In genomic region chr4:98918204-98918603, GRCm38 (mm10) we compare ENCODE assay signal across 24 mouse cellular contexts. TPM values are rescaled to one million over a fixed set of nuclear protein-coding genes. Genes with fewer than 3 reads are reported as not detected.
DNase-seq lines count a peak whose midpoint lies in the region; ATAC-seq and TF ChIP-seq lines count a peak whose summit lies in the region.
"Had no signal": no experiment of that assay in that cellular context is flagged by ENCODE, and none has a peak within 500 bp of the region (broad histone marks: within the 10 kb centered on the region; RNA-seq: fewer than 3 reads in every experiment).

No protein-coding gene starts in this region.

- intact Hi-C loops in left cerebral cortex, adult 2 months (cut with DNase I), result no loop called here

- no peaks in the 10 kb centered on the region for H3K27me3 ChIP-seq in intestine, embryonic 15.5 days (replicated peaks)
- no peaks in the 10 kb centered on the region for H3K27me3 ChIP-seq in intestine, postnatal 0 days (replicated peaks; ENCODE audit: control insufficient read depth, insufficient read depth, low read length)
- H3K27me3 ChIP-seq in stomach, embryonic 14.5 days (ENCODE audit: control insufficient read depth, insufficient read depth, low read length), result no peaks in the 10 kb centered on the region
- no peaks in the 10 kb centered on the region for H3K27me3 ChIP-seq in stomach, postnatal 0 days (ENCODE audit: control insufficient read depth, insufficient read depth, low read length)
- no peaks in the 10 kb centered on the region for H3K27me3 ChIP-seq in midbrain, embryonic 15.5 days (replicated peaks)
- H3K27me3 ChIP-seq in hindbrain, embryonic 12.5 days, result no peaks in the 10 kb centered on the region
- H3K27me3 ChIP-seq: forebrain, embryonic 13.5 days; hindbrain, embryonic 13.5 days had no signal

- H3K4me3 ChIP-seq in intestine, embryonic 15.5 days (replicated peaks), result no peak overlapping the region
- H3K4me3 ChIP-seq in intestine, postnatal 0 days (ENCODE audit: low read depth, low read length), result no peak overlapping the region
- no peak overlapping the region for H3K4me3 ChIP-seq in stomach, embryonic 14.5 days (ENCODE audit: low read depth, low read length)
- H3K4me3 ChIP-seq in stomach, postnatal 0 days (ENCODE audit: low read depth, low read length), result no peak overlapping the region
- H3K4me3 ChIP-seq in left cerebral cortex, adult 2 months, result no peak overlapping the region
- no peak overlapping the region for H3K4me3 ChIP-seq in midbrain, embryonic 15.5 days
- H3K4me3 ChIP-seq in hindbrain, embryonic 12.5 days, result no peak overlapping the region
- H3K4me3 ChIP-seq: forebrain, embryonic 10.5 days; forebrain, embryonic 13.5 days; gastrocnemius, adult 2 months; heart, embryonic 10.5 days; hindbrain, embryonic 13.5 days had no signal

- DNase-seq in stomach, postnatal 0 days (ENCODE audit: low spot score), result peak; percentile 36
- no peak for DNase-seq in left cerebral cortex, adult 2 months (ENCODE audit: extremely low spot score in 1 of 2, low spot score in 2 of 2)
- no peak for DNase-seq in embryo, embryonic 10 days (ENCODE audit: low spot score)
- DNase-seq: adrenal gland, adult 8-10 months; adrenal gland, postnatal 25 days; cerebellum, adult 11-12 months; cerebellum, adult 8-10 months; cerebellum, postnatal 10 days; cerebellum, postnatal 36 days; gastrocnemius, adult 2 months; gastrocnemius, postnatal 14 days; heart, adult 18-20 months had no signal

- no peak for TF ChIP-seq CTCF in intestine, postnatal 0 days (IDR thresholded peaks at IDR 0.05; ENCODE audit: low read depth)
- no peak for TF ChIP-seq CTCF in stomach, postnatal 0 days (IDR thresholded peaks at IDR 0.05; ENCODE audit: low read depth)
- no peak for TF ChIP-seq CTCF in left cerebral cortex, adult 2 months (IDR thresholded peaks at IDR 0.05)

- H3K4me2 ChIP-seq in intestine, embryonic 15.5 days (replicated peaks), result no peak overlapping the region
- H3K4me2 ChIP-seq in intestine, postnatal 0 days (replicated peaks; ENCODE audit: low read depth), result no peak overlapping the region
- no peak overlapping the region for H3K4me2 ChIP-seq in stomach, embryonic 14.5 days (replicated peaks; ENCODE audit: low read depth, low read length)
- no peak overlapping the region for H3K4me2 ChIP-seq in stomach, postnatal 0 days (replicated peaks; ENCODE audit: low read depth)
- H3K4me2 ChIP-seq in midbrain, embryonic 15.5 days, result no peak overlapping the region
- no peak overlapping the region for H3K4me2 ChIP-seq in hindbrain, embryonic 12.5 days (replicated peaks)
- H3K4me2 ChIP-seq: forebrain, embryonic 13.5 days; hindbrain, embryonic 13.5 days had no signal

- H3K9ac ChIP-seq in intestine, embryonic 15.5 days, result no peak overlapping the region
- no peak overlapping the region for H3K9ac ChIP-seq in intestine, postnatal 0 days (ENCODE audit: low read depth, low read length)
- no peak overlapping the region for H3K9ac ChIP-seq in stomach, embryonic 14.5 days (replicated peaks; ENCODE audit: low read depth, low read length)
- no peak overlapping the region for H3K9ac ChIP-seq in stomach, postnatal 0 days (ENCODE audit: low read length)
- H3K9ac ChIP-seq in midbrain, embryonic 15.5 days, result no peak overlapping the region
- no peak overlapping the region for H3K9ac ChIP-seq in hindbrain, embryonic 12.5 days
- H3K9ac ChIP-seq: forebrain, embryonic 13.5 days; hindbrain, embryonic 13.5 days had no signal

- peaks cover 3% of the 10 kb centered on the region; the same call in 1 of the 2 replicates for H3K4me1 ChIP-seq in intestine, embryonic 15.5 days (replicated peaks)
- peaks cover 5% of the 10 kb centered on the region; the same call in 1 of the 2 replicates for H3K4me1 ChIP-seq in intestine, postnatal 0 days (replicated peaks; ENCODE audit: control insufficient read depth, insufficient read depth, low read length)
- no peaks in the 10 kb centered on the region for H3K4me1 ChIP-seq in stomach, embryonic 14.5 days (ENCODE audit: control insufficient read depth, insufficient read depth, low read length)
- H3K4me1 ChIP-seq in stomach, postnatal 0 days (replicated peaks; ENCODE audit: control insufficient read depth, insufficient read depth), result no peaks in the 10 kb centered on the region
- peaks cover 5% of the 10 kb centered on the region for H3K4me1 ChIP-seq in midbrain, embryonic 15.5 days
- H3K4me1 ChIP-seq in hindbrain, embryonic 12.5 days, result peaks cover 4% of the 10 kb centered on the region

- no peaks in the 10 kb centered on the region for H3K36me3 ChIP-seq in intestine, embryonic 15.5 days
- no peaks in the 10 kb centered on the region for H3K36me3 ChIP-seq in intestine, postnatal 0 days (ENCODE audit: control insufficient read depth, insufficient read depth)
- H3K36me3 ChIP-seq in stomach, embryonic 14.5 days (ENCODE audit: control insufficient read depth, insufficient read depth, low read length), result no peaks in the 10 kb centered on the region
- no peaks in the 10 kb centered on the region for H3K36me3 ChIP-seq in stomach, postnatal 0 days (ENCODE audit: control insufficient read depth, insufficient read depth, low read length)
- no peaks in the 10 kb centered on the region for H3K36me3 ChIP-seq in midbrain, embryonic 15.5 days (replicated peaks)
- H3K36me3 ChIP-seq in hindbrain, embryonic 12.5 days, result no peaks in the 10 kb centered on the region
- H3K36me3 ChIP-seq: forebrain, embryonic 10.5 days; heart, embryonic 10.5 days; hindbrain, embryonic 13.5 days had no signal

- no peaks in the 10 kb centered on the region for H3K9me3 ChIP-seq in intestine, embryonic 15.5 days
- no peaks in the 10 kb centered on the region for H3K9me3 ChIP-seq in intestine, postnatal 0 days (ENCODE audit: control insufficient read depth)
- H3K9me3 ChIP-seq in stomach, embryonic 14.5 days (ENCODE audit: control insufficient read depth, low read depth, low read length), result no peaks in the 10 kb centered on the region
- no peaks in the 10 kb centered on the region for H3K9me3 ChIP-seq in stomach, postnatal 0 days (ENCODE audit: control insufficient read depth, low read length)
- no peaks in the 10 kb centered on the region for H3K9me3 ChIP-seq in midbrain, embryonic 15.5 days
- H3K9me3 ChIP-seq in hindbrain, embryonic 12.5 days (replicated peaks), result no peaks in the 10 kb centered on the region
- H3K9me3 ChIP-seq: forebrain, embryonic 10.5 days; forebrain, embryonic 13.5 days; heart, embryonic 10.5 days had no signal

- ATAC-seq in intestine, embryonic 15.5 days, result peak; percentile 83
- peak; percentile 75 for ATAC-seq in intestine, postnatal 0 days
- ATAC-seq in stomach, embryonic 14.5 days (ENCODE audit: insufficient number of reproducible peaks, insufficient read depth, low FRiP score, low read depth), result peak; percentile 15; the same call in 1 of the 2 replicates
- ATAC-seq in stomach, postnatal 0 days (ENCODE audit: low FRiP score, low TSS enrichment), result peak; percentile 28; the same call in 1 of the 2 replicates
- ATAC-seq in midbrain, embryonic 15.5 days (replicated peaks), result no peak
- no peak for ATAC-seq in hindbrain, embryonic 12.5 days (ENCODE audit: low FRiP score)
- ATAC-seq: activated CD4-positive, CD25-positive, alpha-beta regulatory T cell, adult 4 months; forebrain, embryonic 13.5 days; forebrain, embryonic 16.5 days; hindbrain, embryonic 16.5 days had no signal

- 63% methylated on average over 1 of the region's 1 CpGs for WGBS in intestine, embryonic 15.5 days
- WGBS in intestine, postnatal 0 days, result 43% methylated on average over 1 of the region's 1 CpGs
- WGBS in stomach, embryonic 14.5 days, result 77% methylated on average over 1 of the region's 1 CpGs
- 68% methylated on average over 1 of the region's 1 CpGs for WGBS in stomach, postnatal 0 days
- WGBS in midbrain, embryonic 15.5 days, result 84% methylated on average over 1 of the region's 1 CpGs
- WGBS in hindbrain, embryonic 12.5 days, result 100% methylated on average over 1 of the region's 1 CpGs

- H3K27ac ChIP-seq in intestine, embryonic 15.5 days, result no peak overlapping the region
- H3K27ac ChIP-seq in intestine, postnatal 0 days (ENCODE audit: low read depth, low read length), result peak overlapping the region; percentile 83
- H3K27ac ChIP-seq in stomach, embryonic 14.5 days (ENCODE audit: low read length), result no peak overlapping the region
- H3K27ac ChIP-seq in stomach, postnatal 0 days (replicated peaks), result no peak overlapping the region
- no peak overlapping the region for H3K27ac ChIP-seq in left cerebral cortex, adult 2 months
- H3K27ac ChIP-seq in midbrain, embryonic 15.5 days, result no peak overlapping the region
- no peak overlapping the region for H3K27ac ChIP-seq in hindbrain, embryonic 12.5 days
- H3K27ac ChIP-seq: forebrain, embryonic 10.5 days; forebrain, embryonic 13.5 days; gastrocnemius, adult 2 months; heart, embryonic 10.5 days; hindbrain, embryonic 13.5 days had no signal

- no peak for TF ChIP-seq EP300 in stomach, postnatal 0 days (optimal IDR thresholded peaks at IDR 0.05)

RNA-seq across cellular contexts. Expression of gene Usp1, which starts 5.4 kb away (rescaled TPM):
- polyA plus RNA-seq in intestine, embryonic 15.5 days (2015; fragmentation: Nextera tagmentation; extraction: Ambion mirVana), result 90.1 and 107 TPM in 2 replicates
- polyA plus RNA-seq in intestine, postnatal 0 days (2015; fragmentation: Nextera tagmentation; extraction: Ambion mirVana), result 42.2 and 51.0 TPM in 2 replicates
- 115 and 117 TPM in 2 replicates for polyA plus RNA-seq in stomach, embryonic 14.5 days (2014; fragmentation: Nextera tagmentation; extraction: Ambion mirVana)
- polyA plus RNA-seq in stomach, postnatal 0 days (2015; fragmentation: Nextera tagmentation; extraction: Ambion mirVana), result 28.6 and 41.9 TPM in 2 replicates
- 10 to 100 TPM; 21.3 to 21.5 TPM for total RNA-seq in left cerebral cortex, adult 2 months (2021)
- polyA plus RNA-seq in midbrain, embryonic 15.5 days (2015; fragmentation: Nextera tagmentation; extraction: Ambion mirVana), result 25.7 and 32.9 TPM in 2 replicates
- 83.7 and 91.5 TPM in 2 replicates for polyA plus RNA-seq in hindbrain, embryonic 12.5 days (2016; fragmentation: Nextera tagmentation; extraction: Ambion mirVana)

Comparison
In these comparisons a context has a peak if more than half of its experiments do, and no peak if none do; other contexts are left out.
1. ATAC-seq: peak in intestine, embryonic 15.5 days (single experiment), intestine, postnatal 0 days (single experiment), stomach, embryonic 14.5 days (single experiment) and stomach, postnatal 0 days (single experiment); none in midbrain, embryonic 15.5 days (single experiment) and hindbrain, embryonic 12.5 days (single experiment).